Comparison of ENCODE assay signal across 10 mouse cellular contexts in genomic region chr2:70113798-70114782, GRCm38 (mm10).
DNase-seq lines count a peak whose midpoint lies in the region; ATAC-seq and TF ChIP-seq lines count a peak whose summit lies in the region.
"Had no signal": no experiment of that assay in that cellular context is flagged by ENCODE, and none has a peak within 500 bp of the region (broad histone marks: within the 10 kb centered on the region; RNA-seq: fewer than 3 reads in every experiment).

No protein-coding gene starts in this region.

- no peaks in the 10 kb centered on the region for H3K27me3 ChIP-seq in forebrain, embryonic 15.5 days
- H3K27me3 ChIP-seq in midbrain, embryonic 12.5 days, result no peaks in the 10 kb centered on the region
- no peaks in the 10 kb centered on the region for H3K27me3 ChIP-seq in stomach, postnatal 0 days (ENCODE audit: control insufficient read depth, insufficient read depth, low read length)
- 0 out of 2 replicates have a peak, but pooled peaks cover 7% of the 10 kb centered on the region for H3K27me3 ChIP-seq in liver, embryonic 12.5 days (replicated peaks)
- H3K27me3 ChIP-seq: lung, embryonic 15.5 days had no signal

- peak overlapping the region; percentile 77 for H3K27ac ChIP-seq in forebrain, embryonic 15.5 days (replicated peaks)
- H3K27ac ChIP-seq in midbrain, embryonic 12.5 days (replicated peaks), result peak overlapping the region; percentile 15
- H3K27ac ChIP-seq in stomach, postnatal 0 days (replicated peaks), result no peak overlapping the region
- H3K27ac ChIP-seq in liver, embryonic 12.5 days, result no peak overlapping the region
- H3K27ac ChIP-seq: lung, embryonic 15.5 days had no signal

- H3K9me3 ChIP-seq in forebrain, embryonic 15.5 days, result no peaks in the 10 kb centered on the region
- H3K9me3 ChIP-seq in midbrain, embryonic 12.5 days, result no peaks in the 10 kb centered on the region
- H3K9me3 ChIP-seq in stomach, postnatal 0 days (ENCODE audit: control insufficient read depth, low read length), result no peaks in the 10 kb centered on the region
- H3K9me3 ChIP-seq in liver, embryonic 12.5 days (replicated peaks), result no peaks in the 10 kb centered on the region
- H3K9me3 ChIP-seq: lung, embryonic 15.5 days had no signal

- TF ChIP-seq CTCF in stomach, postnatal 0 days (IDR thresholded peaks at IDR 0.05; ENCODE audit: low read depth), result no peak

- DNase-seq in adrenal gland, adult 2 months, result peak; percentile 58
- DNase-seq in adrenal gland, postnatal 25 days, result no peak
- peak; percentile 21 for DNase-seq in MN1 (ENCODE audit: low spot score)
- DNase-seq in left cerebral cortex, postnatal 25 days (ENCODE audit: low spot score in 2 of 2), result no peak
- DNase-seq in stomach, postnatal 0 days (ENCODE audit: low spot score), result no peak
- DNase-seq: heart, postnatal 4 days had no signal

- no peak overlapping the region for H3K4me2 ChIP-seq in forebrain, embryonic 15.5 days (replicated peaks)
- H3K4me2 ChIP-seq in midbrain, embryonic 12.5 days (replicated peaks), result peak overlapping the region; percentile 19; the same call in 1 of the 2 replicates
- H3K4me2 ChIP-seq in stomach, postnatal 0 days (replicated peaks; ENCODE audit: low read depth), result no peak overlapping the region
- no peak overlapping the region for H3K4me2 ChIP-seq in liver, embryonic 12.5 days
- H3K4me2 ChIP-seq: lung, embryonic 15.5 days had no signal

- no peak overlapping the region for H3K9ac ChIP-seq in forebrain, embryonic 15.5 days (replicated peaks)
- no peak overlapping the region for H3K9ac ChIP-seq in midbrain, embryonic 12.5 days (replicated peaks)
- H3K9ac ChIP-seq in stomach, postnatal 0 days (ENCODE audit: low read length), result no peak overlapping the region
- H3K9ac ChIP-seq in liver, embryonic 12.5 days, result no peak overlapping the region
- H3K9ac ChIP-seq: lung, embryonic 15.5 days had no signal

- peak; percentile 92 for ATAC-seq in forebrain, embryonic 15.5 days (replicated peaks)
- peak; percentile 56; the same call in 1 of the 2 replicates for ATAC-seq in midbrain, embryonic 12.5 days (ENCODE audit: low FRiP score, low read depth)
- no peak for ATAC-seq in stomach, postnatal 0 days (ENCODE audit: low FRiP score, low TSS enrichment)
- ATAC-seq in liver, embryonic 12.5 days, result no peak

- intact Hi-C loops in left cerebral cortex, postnatal 25 days (cut with DNase I), result loop anchor here (10.0 kb wide), 1 partner anchor 479 kb away; no protein-coding TSS in a partner anchor

- TF ChIP-seq EP300 in stomach, postnatal 0 days (optimal IDR thresholded peaks at IDR 0.05), result no peak

- 34% methylated on average over 12 of the region's 12 CpGs for WGBS in forebrain, embryonic 15.5 days
- WGBS in midbrain, embryonic 12.5 days, result 59% methylated on average over 12 of the region's 12 CpGs
- 57% methylated on average over 12 of the region's 12 CpGs for WGBS in stomach, postnatal 0 days
- 54% methylated on average over 12 of the region's 12 CpGs for WGBS in liver, embryonic 12.5 days (ENCODE audit: insufficient replicate concordance)

- peaks cover 22% of the 10 kb centered on the region for H3K4me1 ChIP-seq in forebrain, embryonic 15.5 days
- peaks cover 10% of the 10 kb centered on the region; the same call in 1 of the 2 replicates for H3K4me1 ChIP-seq in midbrain, embryonic 12.5 days
- no peaks in the 10 kb centered on the region for H3K4me1 ChIP-seq in stomach, postnatal 0 days (replicated peaks; ENCODE audit: control insufficient read depth, insufficient read depth)
- H3K4me1 ChIP-seq in liver, embryonic 12.5 days, result no peaks in the 10 kb centered on the region
- H3K4me1 ChIP-seq: lung, embryonic 15.5 days had no signal

- H3K36me3 ChIP-seq in forebrain, embryonic 15.5 days, result no peaks in the 10 kb centered on the region
- no peaks in the 10 kb centered on the region for H3K36me3 ChIP-seq in midbrain, embryonic 12.5 days
- H3K36me3 ChIP-seq in stomach, postnatal 0 days (ENCODE audit: control insufficient read depth, insufficient read depth, low read length), result no peaks in the 10 kb centered on the region
- H3K36me3 ChIP-seq in liver, embryonic 12.5 days, result no peaks in the 10 kb centered on the region
- H3K36me3 ChIP-seq: lung, embryonic 15.5 days had no signal

- H3K4me3 ChIP-seq in forebrain, embryonic 15.5 days, result no peak overlapping the region
- H3K4me3 ChIP-seq in midbrain, embryonic 12.5 days, result no peak overlapping the region
- H3K4me3 ChIP-seq in stomach, postnatal 0 days (ENCODE audit: low read depth, low read length), result no peak overlapping the region
- no peak overlapping the region for H3K4me3 ChIP-seq in liver, embryonic 12.5 days
- H3K4me3 ChIP-seq: lung, embryonic 15.5 days had no signal

Comparison
In these comparisons a context has a peak if more than half of its experiments do, and no peak if none do; other contexts are left out.
1. DNase-seq: peak in adrenal gland, adult 2 months (single experiment) and MN1 (single experiment); none in adrenal gland, postnatal 25 days (single experiment), left cerebral cortex, postnatal 25 days (0 of 2) and stomach, postnatal 0 days (single experiment).
2. ATAC-seq: peak in forebrain, embryonic 15.5 days (single experiment) and midbrain, embryonic 12.5 days (single experiment); none in stomach, postnatal 0 days (single experiment) and liver, embryonic 12.5 days (single experiment).
3. H3K27ac ChIP-seq: peak in forebrain, embryonic 15.5 days (single experiment) and midbrain, embryonic 12.5 days (single experiment); none in stomach, postnatal 0 days (single experiment) and liver, embryonic 12.5 days (single experiment).